ENCODE assay signal across 9 mouse cellular contexts in the genomic region with DNA sequence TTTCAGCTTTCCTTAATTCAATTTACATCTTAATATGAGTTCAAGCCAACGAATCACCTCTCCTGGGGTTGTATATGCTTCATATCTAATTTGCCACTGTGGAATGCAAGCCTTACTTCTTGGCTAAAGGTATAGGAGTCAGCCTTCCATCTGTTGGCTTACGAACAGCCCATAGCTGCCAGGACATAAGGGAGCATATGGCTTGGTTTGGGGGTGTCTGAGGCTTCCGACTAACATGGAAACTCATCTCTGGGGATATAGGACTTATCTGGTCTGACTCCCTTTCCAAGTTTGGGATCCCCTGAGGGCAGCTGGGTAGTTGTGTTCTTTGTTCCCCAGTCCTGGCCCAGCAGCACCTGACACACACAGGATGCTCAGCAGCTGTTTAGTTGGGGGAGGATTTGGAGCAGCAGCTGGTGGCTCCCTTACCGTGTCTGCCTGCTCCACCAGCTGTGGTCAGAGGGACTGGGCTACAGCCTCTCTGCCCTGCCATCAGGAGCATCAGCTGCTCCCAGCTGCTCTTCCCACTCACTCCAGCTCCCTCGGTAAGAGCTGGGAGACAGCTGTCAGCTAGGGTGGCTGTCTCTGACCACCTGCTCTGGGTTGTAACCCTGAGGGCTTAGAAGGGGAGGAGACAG. TPM values are rescaled to one million over a fixed set of nuclear protein-coding genes. Genes with fewer than 3 reads are reported as not detected.
DNase-seq lines count a peak whose midpoint lies in the region; ATAC-seq and TF ChIP-seq lines count a peak whose summit lies in the region.
"Had no signal": no experiment of that assay in that cellular context is flagged by ENCODE, and none has a peak within 500 bp of the region (broad histone marks: within the 10 kb centered on the region; RNA-seq: fewer than 3 reads in every experiment).

No protein-coding gene starts in this region.

- H3K36me3 ChIP-seq in heart, embryonic 10.5 days, result peaks cover 51% of the 10 kb centered on the region
- H3K36me3 ChIP-seq in midbrain, embryonic 13.5 days, result 0 out of 2 replicates have a peak, but pooled peaks cover 3% of the 10 kb centered on the region

- H3K27me3 ChIP-seq in heart, embryonic 10.5 days (ENCODE audit: insufficient read depth, poor library complexity, severe bottlenecking), result no peaks in the 10 kb centered on the region
- no peaks in the 10 kb centered on the region for H3K27me3 ChIP-seq in midbrain, embryonic 13.5 days
- H3K27me3 ChIP-seq: heart, embryonic 13.5 days had no signal

- no peak for TF ChIP-seq POLR2A in brain, embryonic 14.5 days (IDR thresholded peaks at IDR 0.05; ENCODE audit: borderline replicate concordance, extremely low read depth, insufficient read depth, insufficient read length, poor library complexity, severe bottlenecking)

- H3K4me2 ChIP-seq in midbrain, embryonic 13.5 days (replicated peaks), result no peak overlapping the region
- H3K4me2 ChIP-seq: heart, embryonic 13.5 days had no signal

- DNase-seq in heart, postnatal 14 days, result peak; percentile 58 to 59
- no peak for DNase-seq in heart, embryonic 10.5 days (ENCODE audit: low spot score)
- peak; percentile 67 for DNase-seq in brain, embryonic 14.5 days (ENCODE audit: low read depth)
- DNase-seq in forelimb bud, embryonic 11.5 days (ENCODE audit: low read depth, low spot score), result peak; percentile 21
- DNase-seq in thymus, postnatal 10 days (ENCODE audit: low spot score in 2 of 2), result no peak
- no peak for DNase-seq in adipocyte (ENCODE audit: low spot score)
- no peak for DNase-seq in urinary bladder, postnatal 4 days (ENCODE audit: low spot score in 2 of 2)

- TF ChIP-seq CTCF in brain, embryonic 14.5 days (IDR thresholded peaks at IDR 0.05; ENCODE audit: borderline replicate concordance, extremely low read depth, insufficient read depth, insufficient read length), result no peak

- 75% methylated on average over 5 of the region's 5 CpGs for WGBS in heart, embryonic 10.5 days
- 55% methylated on average over 5 of the region's 5 CpGs for WGBS in midbrain, embryonic 13.5 days

- no peak overlapping the region for H3K27ac ChIP-seq in heart, embryonic 10.5 days
- no peak overlapping the region for H3K27ac ChIP-seq in midbrain, embryonic 13.5 days
- H3K27ac ChIP-seq: heart, embryonic 13.5 days had no signal

- peaks cover 49% of the 10 kb centered on the region for H3K4me1 ChIP-seq in heart, embryonic 10.5 days
- H3K4me1 ChIP-seq in midbrain, embryonic 13.5 days (replicated peaks), result peaks cover 23% of the 10 kb centered on the region

- peak; percentile 44 for ATAC-seq in midbrain, embryonic 13.5 days

- intact Hi-C loops in heart, postnatal 14 days (cut with DNase I), result no loop called here

- no peak overlapping the region for H3K4me3 ChIP-seq in heart, embryonic 10.5 days
- no peak overlapping the region for H3K4me3 ChIP-seq in midbrain, embryonic 13.5 days (replicated peaks)
- H3K4me3 ChIP-seq: heart, embryonic 13.5 days had no signal

- no peak overlapping the region for H3K9ac ChIP-seq in midbrain, embryonic 13.5 days (replicated peaks)
- H3K9ac ChIP-seq: heart, embryonic 13.5 days had no signal

- H3K9me3 ChIP-seq in heart, embryonic 10.5 days, result no peaks in the 10 kb centered on the region
- H3K9me3 ChIP-seq in midbrain, embryonic 13.5 days, result no peaks in the 10 kb centered on the region
- H3K9me3 ChIP-seq: heart, embryonic 13.5 days had no signal

RNA-seq across cellular contexts. Expression of gene Olfml2b, which starts 11.1 kb away (rescaled TPM):
- 10 to 100 TPM; 16.6 to 17.3 TPM for total RNA-seq in heart, postnatal 14 days (2021)
- polyA plus RNA-seq in heart, embryonic 10.5 days (2016; fragmentation: Nextera tagmentation; extraction: Ambion mirVana), result 31.4 and 51.0 TPM in 2 replicates
- 6.5 and 6.7 TPM in 2 replicates for polyA plus RNA-seq in brain, embryonic 14.5 days (2012; rRNA removed)
- 3.8 and 4.3 TPM in 2 replicates for polyA plus RNA-seq in midbrain, embryonic 13.5 days (2015; fragmentation: Nextera tagmentation; extraction: Ambion mirVana)

Comparison
In these comparisons a context has a peak if more than half of its experiments do, and no peak if none do; other contexts are left out.
1. DNase-seq: peak in heart, postnatal 14 days (2 of 2), brain, embryonic 14.5 days (single experiment) and forelimb bud, embryonic 11.5 days (single experiment); none in heart, embryonic 10.5 days (single experiment), thymus, postnatal 10 days (0 of 2), adipocyte (single experiment) and urinary bladder, postnatal 4 days (0 of 2).